Mouse (Mus musculus): ENCODE measurements around the gene Pikfyve.

GRCm38 (mm10) chr1:65280461-65280860, 94.0 kb downstream of the Pikfyve start:
- no peak for TF ChIP-seq CTCF (IDR thresholded peaks at IDR 0.05; ENCODE audit: extremely low read depth, insufficient read length, insufficient replicate concordance, low read depth, low read length)
- TF ChIP-seq POLR2A (IDR thresholded peaks at IDR 0.05; ENCODE audit: low read depth, low read length), result no peak
